Mouse (Mus musculus) adrenal gland, adult 18-20 months (tissue): ENCODE data around the gene Mycbp2. TPM values are rescaled to one million over a fixed set of nuclear protein-coding genes. Genes with fewer than 3 reads are reported as not detected.

Source experiments
- DNase-seq, 2 experiments: peaks; one replicate each; pipeline ENCODE4 v3.0.0; 2021 to 2022; ENCODE audit warnings: low spot score in 2 of 2
- total RNA-seq, 2 experiments: library from RNA; stranded (reverse); gene quantifications; 1 replicate in 1 of 2; 2 replicates in 1 of 2; pipeline ENCODE4 v1.2.3; 2021

Gene Mycbp2
- total RNA-seq, 2 experiments from 2014 or later: 42.0 to 44.8 TPM

GRCm38 (mm10) chr14:103276667-103277066 lies 69.9 kb downstream of the Mycbp2 start:
- no peak for DNase-seq

GRCm38 (mm10) chr14:103260437-103260836 lies 86.2 kb downstream of the Mycbp2 start:
- no peak for DNase-seq

- no peak for DNase-seq
These were observed 87.9 kb downstream of the Mycbp2 start for GRCm38 (mm10) chr14:103258745-103259144.

- DNase-seq: no peak
These were observed 89.7 kb downstream of the Mycbp2 start for GRCm38 (mm10) chr14:103256866-103257265.

GRCm38 (mm10) chr14:103254311-103254710 lies 92.3 kb downstream of the Mycbp2 start:
- DNase-seq: no peak

GRCm38 (mm10) chr14:103242020-103242419 lies 104.6 kb downstream of the Mycbp2 start:
- DNase-seq: no peak

GRCm38 (mm10) chr14:103234770-103235169 lies 111.8 kb downstream of the Mycbp2 start:
- no peak for DNase-seq

- DNase-seq: no peak
These were observed 112.7 kb downstream of the Mycbp2 start for GRCm38 (mm10) chr14:103233640-103234593.

- DNase-seq: no peak
These were observed 124.3 kb downstream of the Mycbp2 start for GRCm38 (mm10) chr14:103222356-103222755.

GRCm38 (mm10) chr14:103221751-103222150 lies 124.9 kb downstream of the Mycbp2 start:
- DNase-seq: no peak

GRCm38 (mm10) chr14:103216331-103216730 lies 130.3 kb downstream of the Mycbp2 start:
- no peak for DNase-seq

- no peak for DNase-seq
These were observed 160.0 kb downstream of the Mycbp2 start for GRCm38 (mm10) chr14:103186658-103187057.

GRCm38 (mm10) chr14:103186076-103186475 lies 160.5 kb downstream of the Mycbp2 start:
- no peak for DNase-seq

GRCm38 (mm10) chr14:103180096-103180495 lies 166.5 kb downstream of the Mycbp2 start:
- no peak for DNase-seq

- DNase-seq: no peak
These were observed 183.7 kb downstream of the Mycbp2 start for GRCm38 (mm10) chr14:103162923-103163322.

GRCm38 (mm10) chr14:103155685-103156084 lies 190.9 kb downstream of the Mycbp2 start:
- DNase-seq: no peak

GRCm38 (mm10) chr14:103150139-103150538 lies 196.5 kb downstream of the Mycbp2 start:
- no peak for DNase-seq

GRCm38 (mm10) chr14:103131991-103132390 lies 214.6 kb downstream of the Mycbp2 start:
- DNase-seq: no peak

- DNase-seq: no peak
These were observed 220.9 kb downstream of the Mycbp2 start for GRCm38 (mm10) chr14:103125756-103126155.

GRCm38 (mm10) chr14:103114994-103115670 lies 231.5 kb downstream of the Mycbp2 start:
- no peak for DNase-seq

- no peak for DNase-seq
These were observed 233.8 kb downstream of the Mycbp2 start for GRCm38 (mm10) chr14:103112606-103113363.
